28 mouse cellular contexts compared by ENCODE assay signal in the genomic region with DNA sequence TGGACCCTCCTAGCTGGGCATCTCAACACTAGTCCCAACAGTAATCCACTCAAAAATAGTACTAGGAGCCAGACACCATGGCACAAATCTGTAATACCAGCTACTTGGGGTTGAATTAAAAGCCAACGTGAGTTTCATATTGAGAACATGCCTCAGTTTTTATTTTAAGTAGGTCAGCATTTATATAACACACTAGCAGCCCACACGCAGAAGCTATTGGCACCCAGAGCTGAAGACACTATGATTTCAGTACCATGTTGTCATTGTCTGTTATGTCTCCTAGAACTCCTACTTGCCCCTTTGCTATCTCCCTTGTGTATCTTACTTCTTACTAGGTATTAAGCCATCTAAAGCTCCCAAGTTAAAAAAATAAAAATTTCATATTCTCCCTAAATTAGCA.
DNase-seq lines count a peak whose midpoint lies in the region; ATAC-seq and TF ChIP-seq lines count a peak whose summit lies in the region.
"Had no signal": no experiment of that assay in that cellular context is flagged by ENCODE, and none has a peak within 500 bp of the region (broad histone marks: within the 10 kb centered on the region; RNA-seq: fewer than 3 reads in every experiment).

No protein-coding gene starts in this region.

- intact Hi-C loops in left cerebral cortex, adult 2 months (cut with DNase I), result no loop called here
- intact Hi-C loops in left cerebral cortex, postnatal 4 days (cut with DNase I), result no loop called here

- H3K4me3 ChIP-seq in left cerebral cortex, adult 2 months, result no peak overlapping the region
- H3K4me3 ChIP-seq: embryonic facial prominence, embryonic 13.5 days; embryonic facial prominence, embryonic 15.5 days; erythroblast, embryonic 14.5 days; forebrain, embryonic 10.5 days; forebrain, embryonic 12.5 days had no signal

- TF ChIP-seq CTCF in left cerebral cortex, adult 2 months (IDR thresholded peaks at IDR 0.05), result no peak

- ATAC-seq in frontal cortex, adult (ENCODE audit: low TSS enrichment), result peak; percentile 99
- ATAC-seq: activated CD4-positive, CD25-positive, alpha-beta regulatory T cell, adult 4 months; CD4-positive, CD25-positive, alpha-beta regulatory T cell, adult 4 months; forebrain, embryonic 14.5 days; Patski had no signal

- no peak for DNase-seq in frontal cortex, postnatal 14 days (ENCODE audit: low spot score in 2 of 2)
- DNase-seq in left cerebral cortex, adult 2 months (ENCODE audit: extremely low spot score in 1 of 2, low spot score in 2 of 2), result no peak
- no peak for DNase-seq in left cerebral cortex, postnatal 4 days
- DNase-seq in right cerebral cortex, adult 18-20 months, result peak; percentile 17
- DNase-seq in right cerebral cortex, postnatal 14 days, result no peak
- DNase-seq in brain, adult 2 months (ENCODE audit: low read depth, low spot score), result peak; percentile 49
- no peak for DNase-seq in spleen, postnatal 4 days (ENCODE audit: low spot score in 2 of 2)
- DNase-seq: adrenal gland, adult 8-10 months; adrenal gland, postnatal 14 days; adrenal gland, postnatal 36 days; B cell, adult 2 months; cerebellum, adult 11 months; cerebellum, adult 18-20 months; cerebellum, adult 8-10 months; cerebellum, adult 9-11 months; cerebellum, postnatal 14 days; cerebellum, postnatal 36 days; embryo, embryonic 11 days had no signal

- H3K27ac ChIP-seq in left cerebral cortex, adult 2 months, result peak overlapping the region; percentile 21; the same call in 1 of the 2 replicates
- H3K27ac ChIP-seq: embryonic facial prominence, embryonic 13.5 days; embryonic facial prominence, embryonic 15.5 days; forebrain, embryonic 10.5 days; forebrain, embryonic 12.5 days had no signal

Comparison
In these comparisons a context has a peak if more than half of its experiments do, and no peak if none do; other contexts are left out.
1. DNase-seq: peak in right cerebral cortex, adult 18-20 months (single experiment) and brain, adult 2 months (single experiment); none in frontal cortex, postnatal 14 days (0 of 2), left cerebral cortex, adult 2 months (0 of 2), left cerebral cortex, postnatal 4 days (single experiment), right cerebral cortex, postnatal 14 days (single experiment) and spleen, postnatal 4 days (0 of 2).